Mouse (Mus musculus) ES-Bruce4 (cell line): Measurements from ENCODE around the gene Tsen54.

ENCODE experiments used
- CTCF ChIP-seq: IDR thresholded peaks from one replicate; pipeline ENCODE4 v1.8.1; 2011; ENCODE audit warnings: low read depth, low read length
- POLR2A ChIP-seq: IDR thresholded peaks from one replicate; pipeline ENCODE4 v1.8.1; 2011; ENCODE audit warnings: low read length; ENCODE audit not compliant: insufficient read depth

DNA sequence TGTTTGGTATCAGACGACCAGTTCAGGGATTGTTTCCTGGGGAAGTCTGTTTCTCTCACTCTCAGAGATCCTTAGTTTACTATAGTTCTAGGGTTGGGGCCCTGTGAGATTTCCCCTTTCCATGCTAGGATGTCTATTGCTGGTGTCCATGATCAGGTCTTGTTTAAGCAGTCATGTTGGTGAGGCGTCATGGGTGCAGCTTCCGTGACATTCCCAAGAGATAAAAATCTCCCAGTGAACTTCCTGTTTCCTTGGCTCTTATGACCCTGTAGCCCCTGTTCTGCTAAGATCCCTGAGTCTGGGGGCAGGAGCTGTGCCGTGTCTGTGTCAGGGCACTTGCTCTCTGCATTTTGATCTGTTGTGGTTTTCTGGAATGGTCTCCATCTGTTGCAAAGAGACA, 39.9 kb upstream of the Tsen54 start:
- TF ChIP-seq CTCF: no peak
- no peak for TF ChIP-seq POLR2A
